Mouse (Mus musculus) adrenal gland, postnatal 14 days (tissue): ENCODE data around the gene Ermp1. TPM values are rescaled to one million over a fixed set of nuclear protein-coding genes. Genes with fewer than 3 reads are reported as not detected.
"Not testable (repeated sequence)": the region's sequence is repeated elsewhere in the genome, so short reads cannot be mapped to it uniquely, and the experiment has no call there.

Experiments used
- DNase-seq: peaks from one replicate; pipeline ENCODE4 v3.0.0; 2021; ENCODE audit warnings: mixed read lengths
- total RNA-seq: library from RNA; stranded (reverse); gene quantifications from 2 replicates; pipeline ENCODE4 v1.2.3, GENCODE M21; 2021

Gene Ermp1
- total RNA-seq, 1 experiment from 2014 or later: 53.8 TPM

DNA sequence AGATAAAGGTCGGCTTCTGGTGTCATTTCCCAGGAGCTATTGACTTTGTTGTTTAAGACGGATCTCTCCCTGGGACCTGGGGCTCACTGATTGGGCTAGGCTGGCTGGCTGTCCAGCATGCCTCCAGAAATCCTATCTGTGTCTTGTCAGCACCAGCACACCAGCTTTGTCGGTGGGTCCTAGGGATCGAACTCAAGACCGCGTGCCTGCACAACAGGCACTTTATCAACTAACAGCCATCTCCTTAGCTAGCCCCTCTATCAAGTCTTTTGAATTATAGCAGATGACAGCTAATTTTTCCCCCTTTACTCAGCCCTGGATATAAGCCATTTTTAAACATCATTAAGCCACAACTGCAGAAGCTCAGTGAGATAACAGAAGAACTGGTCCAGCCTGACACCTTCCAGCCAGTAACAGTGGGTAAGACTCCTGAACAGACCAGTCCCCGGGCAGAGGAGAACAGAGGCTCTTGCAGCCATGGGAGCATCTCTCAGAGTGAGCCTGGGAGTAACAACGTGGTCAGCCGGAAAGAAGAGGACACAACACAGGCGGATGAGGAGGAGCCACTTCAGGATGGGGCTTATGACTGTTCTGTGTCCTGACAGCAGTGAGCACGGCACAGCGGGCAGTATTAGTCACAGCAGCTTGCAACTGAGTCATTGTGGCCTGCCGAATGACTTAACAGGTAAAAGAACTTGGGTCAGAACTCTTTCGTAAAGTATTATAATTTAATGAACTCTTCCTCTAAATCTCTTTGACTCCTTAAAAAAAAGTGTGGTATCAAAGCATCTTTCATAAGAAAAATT, 44.5 kb downstream of the Ermp1 start:
- no peak for DNase-seq

GRCm38 (mm10) chr19:29598981-29599380, 49.2 kb downstream of the Ermp1 start:
- no peak for DNase-seq

- peak; percentile 33 for DNase-seq
Observed at GRCm38 (mm10) chr19:29596985-29597384, 51.2 kb downstream of the Ermp1 start.

GRCm38 (mm10) chr19:29596276-29596675, 51.9 kb downstream of the Ermp1 start:
- DNase-seq: no peak

DNA sequence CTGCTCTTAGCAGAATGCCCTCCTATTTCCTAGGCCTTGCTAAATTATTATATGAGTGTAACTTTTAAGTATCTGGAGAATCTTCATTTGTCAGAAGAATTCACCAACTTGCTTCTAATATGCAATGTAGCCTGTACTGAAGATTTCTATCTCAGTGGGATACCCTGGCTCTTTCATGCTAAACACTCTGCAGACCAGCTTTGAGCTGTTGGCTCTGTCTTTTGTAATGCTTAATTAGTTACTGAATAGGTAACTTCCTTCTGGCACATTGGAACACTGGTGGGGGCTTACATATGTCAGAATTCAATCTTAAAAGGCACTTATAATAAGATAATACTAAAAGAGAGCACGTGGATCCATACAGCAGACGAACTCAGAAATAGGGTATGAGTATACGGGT, 54.4 kb downstream of the Ermp1 start:
- not testable (repeated sequence) for DNase-seq

- no peak for DNase-seq
Observed at GRCm38 (mm10) chr19:29583734-29584133, 64.5 kb downstream of the Ermp1 start.

GRCm38 (mm10) chr19:29582439-29582838, 65.8 kb downstream of the Ermp1 start:
- DNase-seq: no peak

DNA sequence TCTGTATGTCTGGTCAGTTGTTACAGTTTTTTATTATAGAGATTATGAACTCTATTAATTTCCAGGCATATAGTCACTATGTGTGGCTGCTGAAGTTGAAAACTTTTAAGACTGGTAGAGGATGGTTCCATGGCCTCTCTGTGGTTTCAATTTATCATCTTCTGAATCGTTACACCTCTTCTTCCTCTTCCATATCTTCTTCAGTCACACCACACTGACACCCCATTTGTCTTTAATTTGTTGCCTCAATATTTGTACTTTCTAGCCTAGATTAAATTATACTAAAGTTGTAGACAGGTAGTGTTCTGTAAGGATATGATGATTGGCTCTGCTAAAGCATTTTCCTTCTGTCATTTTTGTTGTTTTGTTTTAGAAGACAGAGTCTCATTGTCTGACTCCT, 81.7 kb downstream of the Ermp1 start:
- no peak for DNase-seq

- peak; percentile 62 for DNase-seq
Observed at GRCm38 (mm10) chr19:29563258-29563779, 84.9 kb downstream of the Ermp1 start.

DNA sequence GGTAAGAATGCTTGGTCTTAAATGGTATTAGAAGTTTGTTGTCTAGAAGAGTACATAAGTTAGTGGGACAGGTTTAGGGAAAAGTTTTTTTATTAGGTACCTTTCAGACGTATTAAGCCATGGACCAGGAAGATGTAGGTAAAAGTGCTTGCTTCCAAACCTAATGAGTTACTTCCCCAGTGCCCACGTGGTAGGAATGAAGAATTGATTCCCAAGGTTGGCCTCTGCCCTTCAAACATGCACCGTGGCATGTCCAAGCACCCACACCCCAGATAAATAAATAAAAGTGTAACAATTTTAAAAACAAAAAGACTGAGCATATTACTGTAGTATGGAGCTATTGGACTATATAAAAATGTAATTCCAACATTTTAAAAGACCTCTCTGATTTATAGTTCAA, 85.6 kb downstream of the Ermp1 start:
- no peak for DNase-seq

- DNase-seq: no peak
Observed at GRCm38 (mm10) chr19:29562166-29562565, 86.0 kb downstream of the Ermp1 start.

Other genes with a start within 250 kb of the Ermp1 start
- 0.23 TPM in 1 of 2 replicates, not detected in the other for gene Pdcd1lg2, start 237.5 kb downstream of the Ermp1 start, total RNA-seq
- 52.1 and 53.6 TPM in 2 replicates for gene Ric1, start 126.1 kb downstream of the Ermp1 start, total RNA-seq
- gene Mlana, start 49.4 kb upstream of the Ermp1 start, total RNA-seq: not detected in 2 replicates
- gene 9930021J03Rik, start 157.6 kb upstream of the Ermp1 start, total RNA-seq: 16.4 and 16.6 TPM in 2 replicates
- gene Ranbp6, start 164.6 kb upstream of the Ermp1 start, total RNA-seq: 13.4 and 16.7 TPM in 2 replicates